Mouse (Mus musculus): ENCODE measurements around the gene Gm8947.

The Gm8947 gene

DNA sequence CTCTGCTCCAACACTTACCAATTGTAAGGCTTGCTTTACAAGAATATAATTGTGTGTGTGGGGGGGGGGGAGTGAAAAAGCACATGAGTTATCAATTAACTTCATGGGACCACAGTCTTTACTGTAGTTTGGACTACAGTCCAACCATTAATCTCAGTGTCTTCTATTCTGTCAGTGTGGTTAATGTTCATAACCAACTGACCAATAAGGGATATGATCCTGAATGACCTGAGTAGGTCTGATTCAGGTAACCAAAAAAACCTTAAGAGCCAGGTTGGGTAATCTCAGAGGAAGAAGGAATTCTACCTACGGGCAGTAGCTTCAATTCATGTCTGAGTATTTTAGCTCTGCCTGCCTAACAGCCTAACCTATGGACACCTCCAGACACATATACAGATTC lies 32.4 kb downstream of the Gm8947 start:
- no peak for DNase-seq (ENCODE audit: low spot score in 2 of 2)

DNA sequence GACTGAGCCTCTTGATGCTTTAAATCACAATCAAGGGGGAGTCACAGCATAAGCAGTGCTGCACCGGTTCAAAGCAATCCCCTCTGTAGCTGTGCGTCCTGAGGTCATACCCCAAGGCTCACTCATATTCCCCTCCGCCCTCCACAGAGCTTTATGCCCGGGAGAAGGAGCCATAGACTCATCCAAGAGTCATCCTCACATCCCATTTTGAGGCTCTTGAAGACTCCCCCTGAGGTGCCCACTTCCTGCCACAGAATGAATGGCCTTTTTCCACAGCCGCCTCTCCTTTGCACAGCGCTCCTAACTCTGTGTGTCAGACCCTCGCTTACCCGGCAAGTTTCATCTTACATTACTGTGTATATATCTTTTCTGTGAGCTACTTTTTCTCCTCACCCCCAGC lies 35.3 kb downstream of the Gm8947 start:
- DNase-seq (ENCODE audit: low spot score in 2 of 2) = no peak

DNA sequence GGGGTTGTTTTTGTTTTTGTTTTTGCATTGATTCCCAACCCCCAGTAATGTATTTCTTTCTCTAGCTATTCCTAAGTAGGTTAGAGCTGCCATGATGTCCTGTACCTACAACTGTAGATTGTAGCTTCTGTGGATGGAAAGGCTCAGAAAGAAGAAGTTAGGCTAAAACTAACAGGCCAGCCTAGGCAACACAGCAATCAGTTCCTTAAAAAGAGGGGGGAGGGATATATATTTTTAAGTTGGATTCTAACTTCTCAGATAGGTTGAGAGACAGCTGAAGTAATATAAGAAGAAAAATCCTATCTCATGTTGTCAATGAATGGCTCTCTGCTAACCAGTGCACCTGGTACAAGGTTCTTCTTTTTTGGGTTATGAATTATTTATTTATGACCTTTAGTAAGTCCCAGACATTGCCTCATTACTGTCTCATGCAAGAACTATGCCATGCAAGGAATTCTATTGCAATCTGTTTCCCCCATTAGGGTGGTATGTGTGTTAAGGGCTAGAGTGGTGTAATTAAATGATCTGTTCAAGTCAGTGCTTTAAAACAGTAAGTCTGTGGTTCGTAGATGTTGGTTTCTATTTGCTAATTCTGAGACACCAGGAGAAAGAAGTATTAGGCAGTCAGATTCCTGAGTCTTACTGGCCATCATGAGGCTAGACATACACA lies 36.3 kb downstream of the Gm8947 start:
- no peak for DNase-seq (ENCODE audit: low spot score in 2 of 2)

DNA sequence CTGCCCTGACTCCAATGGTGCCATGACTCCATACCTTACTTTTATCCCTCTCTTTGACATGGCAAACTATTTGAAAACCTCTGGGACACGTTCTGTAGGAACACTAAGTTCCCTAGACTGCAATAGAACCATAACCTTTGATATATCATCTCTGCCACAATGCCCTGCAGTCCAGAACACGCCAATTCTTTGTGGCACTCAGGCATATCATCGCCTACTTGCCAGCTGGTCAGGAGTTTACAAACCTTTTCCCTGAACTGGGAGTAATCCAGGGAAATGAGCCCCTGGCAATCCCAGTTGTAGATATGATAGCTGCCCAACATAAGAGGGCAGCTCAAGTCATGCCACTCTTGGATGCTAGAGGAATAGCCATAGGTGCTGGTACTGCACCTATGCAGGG lies 40.2 kb downstream of the Gm8947 start:
- DNase-seq (ENCODE audit: low spot score in 2 of 2) = no peak

DNA sequence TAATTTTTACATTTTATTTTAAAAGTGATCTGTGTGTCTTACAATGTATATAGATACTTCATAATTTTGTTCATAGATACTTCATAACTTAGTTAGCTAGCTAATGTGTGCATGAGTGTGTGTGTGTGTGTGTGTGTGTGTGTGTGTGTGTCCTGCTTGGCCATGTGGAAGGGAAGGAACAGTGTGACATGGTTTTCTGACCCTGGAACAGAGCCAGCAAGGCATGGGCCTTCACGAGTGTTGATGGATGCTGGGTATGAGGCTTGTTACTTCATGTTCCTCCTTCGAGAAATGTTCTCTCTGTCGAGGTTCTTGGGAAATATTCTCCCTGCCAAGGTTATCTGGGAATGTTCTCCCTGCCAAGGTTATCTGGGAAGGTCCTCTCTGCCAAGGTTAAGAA lies 41.6 kb downstream of the Gm8947 start:
- DNase-seq (ENCODE audit: low spot score in 2 of 2) = no peak

DNA sequence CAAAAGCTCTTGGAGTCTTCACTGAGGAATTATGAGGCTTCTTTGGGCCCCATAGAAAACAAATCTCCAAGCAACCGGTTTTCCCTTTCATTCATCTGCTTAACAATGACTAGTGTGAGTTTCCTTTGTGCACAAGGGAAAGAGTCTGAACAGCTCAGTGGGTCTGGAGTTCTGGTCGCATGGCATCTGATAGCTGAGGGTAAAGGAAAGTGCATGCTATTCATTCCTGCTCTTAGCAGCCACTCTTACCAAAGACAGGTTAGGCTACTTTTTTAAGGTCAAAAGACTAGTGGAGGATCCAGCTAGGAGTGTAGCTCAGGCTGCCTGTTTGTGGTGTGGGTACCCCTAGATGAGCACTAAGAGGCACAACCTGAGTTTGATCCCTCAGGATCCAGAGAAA lies 43.4 kb downstream of the Gm8947 start:
- no peak for DNase-seq (ENCODE audit: low spot score in 2 of 2)

DNA sequence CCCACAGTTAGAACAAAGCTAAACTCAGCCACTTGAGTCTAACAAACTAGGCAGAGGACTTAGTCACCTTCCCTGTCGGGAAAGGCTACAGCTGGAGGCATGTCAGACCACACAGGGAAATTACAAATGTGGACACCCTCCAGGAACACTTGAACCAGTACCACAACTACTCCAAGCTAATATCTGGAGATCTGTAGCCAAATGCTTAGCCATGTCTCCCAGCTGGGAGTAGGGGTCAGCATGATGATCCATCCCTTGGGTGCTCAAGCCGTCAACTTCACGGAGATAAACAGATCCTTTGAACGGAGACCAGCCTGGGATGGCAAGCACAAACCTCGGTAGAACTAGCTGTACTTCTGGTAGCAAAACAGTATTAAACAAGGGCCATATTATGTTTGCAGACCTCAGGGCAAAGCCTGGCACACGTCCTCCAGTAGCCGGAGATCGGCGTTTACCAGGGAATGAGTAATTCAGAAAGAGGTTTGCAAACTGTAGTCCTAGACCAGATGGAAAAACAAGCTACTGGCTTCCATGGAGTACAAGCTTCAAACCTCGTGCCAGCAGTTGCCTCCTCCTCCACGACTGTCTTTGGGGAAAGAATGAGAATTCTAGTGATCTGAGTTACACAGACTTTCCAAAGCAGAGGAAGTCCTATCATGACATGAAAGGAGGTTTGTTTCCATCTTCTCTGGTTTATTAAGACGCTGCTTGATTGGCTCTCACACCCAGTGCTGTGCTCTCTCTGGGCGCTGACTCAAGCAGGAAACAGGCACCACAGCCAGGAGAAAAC lies 44.2 kb downstream of the Gm8947 start:
- DNase-seq (ENCODE audit: low spot score in 2 of 2) = peak; percentile 79 to 81

DNA sequence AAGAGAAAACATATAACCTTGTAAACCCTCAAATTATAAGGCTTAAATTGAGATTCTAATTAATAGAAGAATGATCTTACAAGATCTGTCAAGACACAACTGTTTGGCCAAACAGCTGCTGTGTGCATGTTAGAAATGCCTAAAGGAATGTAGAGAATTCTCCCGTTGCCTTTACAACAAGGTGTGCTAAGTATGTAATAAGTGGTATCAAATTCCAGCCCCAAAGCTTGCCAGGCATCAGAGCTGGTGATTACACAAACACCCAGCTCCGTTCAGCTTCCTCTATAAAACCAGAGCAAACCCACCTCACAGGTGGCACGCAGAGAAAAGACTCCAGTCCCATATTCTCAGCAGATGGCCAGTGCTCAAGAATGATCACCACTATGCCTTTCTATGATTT lies 45.6 kb downstream of the Gm8947 start:
- no peak for DNase-seq (ENCODE audit: low spot score in 2 of 2)

DNA sequence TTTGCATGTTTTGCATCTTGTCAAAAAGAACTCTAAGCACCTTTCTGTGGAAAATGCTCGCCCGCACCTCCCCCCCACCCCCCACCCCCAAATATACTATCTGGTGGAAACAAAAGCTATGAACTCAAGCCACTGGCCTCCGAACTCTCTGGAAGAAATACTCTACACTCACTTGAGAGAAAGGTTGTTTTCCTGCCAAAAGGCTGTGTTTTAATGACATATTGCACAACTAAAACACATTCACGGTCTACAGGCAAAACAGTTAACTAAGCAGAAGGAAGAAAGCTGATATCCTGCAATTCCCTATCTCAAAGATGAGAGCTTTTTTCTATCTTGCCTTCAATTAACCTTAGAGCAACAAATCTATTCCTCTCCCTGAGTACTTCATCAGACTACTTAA lies 51.2 kb downstream of the Gm8947 start:
- DNase-seq (ENCODE audit: low spot score in 2 of 2) = no peak
